Mouse (Mus musculus): ENCODE measurements around the gene Mex3d. TPM values are rescaled to one million over a fixed set of nuclear protein-coding genes. Genes with fewer than 3 reads are reported as not detected.
A peak's percentile ranks its signal among the peaks of the same experiment; 100 is the strongest.

Mex3d gene
- polyA plus RNA-seq, 1 experiment from 2014 or later: 6.7 TPM

- no peak for ATAC-seq (replicated peaks; ENCODE audit: low FRiP score, low TSS enrichment, low read depth)
- Histone ChIP-seq H3K9ac (ENCODE audit: low read length) (no peak overlapping the region), H3K4me1 (replicated peaks; ENCODE audit: control insufficient read depth, insufficient read depth, low read length) (peaks cover 4% of the 10 kb centered on the region; the same call in 1 of the 2 replicates), H3K27me3 (replicated peaks; ENCODE audit: control insufficient read depth, insufficient read depth, low read length) (no peaks in the 10 kb centered on the region), H3K36me3 (ENCODE audit: control insufficient read depth, insufficient read depth, low read length) (no peaks in the 10 kb centered on the region), H3K4me2 (ENCODE audit: low read length) (no peak overlapping the region), H3K27ac (ENCODE audit: low read depth) (no peak overlapping the region), H3K4me3 (ENCODE audit: low read depth, low read length) (no peak overlapping the region), H3K9me3 (ENCODE audit: control insufficient read depth, low read length) (no peaks in the 10 kb centered on the region)
- no peak for DNase-seq (ENCODE audit: low spot score)
- 20% methylated on average over 6 of the region's 6 CpGs for WGBS
Observed at GRCm38 (mm10) chr10:80374063-80374462, 13.4 kb downstream of the Mex3d start.

DNA sequence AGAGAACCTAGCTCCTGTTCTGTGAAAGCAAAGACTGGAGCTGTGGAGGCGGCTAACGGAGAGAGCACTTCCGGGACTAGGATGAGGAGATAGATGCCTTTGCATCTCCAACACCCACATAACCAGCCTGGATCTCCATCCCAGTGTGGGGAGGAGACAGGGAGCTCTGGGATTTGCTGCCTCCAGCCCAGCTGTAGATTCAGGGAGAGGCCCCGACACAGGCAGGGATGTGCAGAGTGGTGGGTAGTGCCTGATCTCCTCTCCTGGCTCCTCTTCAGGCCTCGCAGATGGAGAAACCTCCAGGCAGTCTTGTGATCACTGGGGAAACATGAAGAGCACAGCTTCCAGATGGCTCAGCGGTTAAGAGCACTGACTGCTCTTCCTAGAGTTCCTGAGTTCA lies 14.8 kb downstream of the Mex3d start:
- Histone ChIP-seq H3K4me2 (ENCODE audit: low read length) (no peak overlapping the region), H3K36me3 (ENCODE audit: control insufficient read depth, insufficient read depth, low read length) (no peaks in the 10 kb centered on the region), H3K9ac (ENCODE audit: low read length) (no peak overlapping the region), H3K27ac (ENCODE audit: low read depth) (no peak overlapping the region), H3K27me3 (replicated peaks; ENCODE audit: control insufficient read depth, insufficient read depth, low read length) (no peaks in the 10 kb centered on the region), H3K4me1 (replicated peaks; ENCODE audit: control insufficient read depth, insufficient read depth, low read length) (peaks cover 4% of the 10 kb centered on the region; the same call in 1 of the 2 replicates), H3K4me3 (ENCODE audit: low read depth, low read length) (no peak overlapping the region), H3K9me3 (ENCODE audit: control insufficient read depth, low read length) (no peaks in the 10 kb centered on the region)
- ATAC-seq (replicated peaks; ENCODE audit: low FRiP score, low TSS enrichment, low read depth): no peak
- no peak for DNase-seq (ENCODE audit: low spot score)
- WGBS: 84% methylated on average over 6 of the region's 6 CpGs

DNA sequence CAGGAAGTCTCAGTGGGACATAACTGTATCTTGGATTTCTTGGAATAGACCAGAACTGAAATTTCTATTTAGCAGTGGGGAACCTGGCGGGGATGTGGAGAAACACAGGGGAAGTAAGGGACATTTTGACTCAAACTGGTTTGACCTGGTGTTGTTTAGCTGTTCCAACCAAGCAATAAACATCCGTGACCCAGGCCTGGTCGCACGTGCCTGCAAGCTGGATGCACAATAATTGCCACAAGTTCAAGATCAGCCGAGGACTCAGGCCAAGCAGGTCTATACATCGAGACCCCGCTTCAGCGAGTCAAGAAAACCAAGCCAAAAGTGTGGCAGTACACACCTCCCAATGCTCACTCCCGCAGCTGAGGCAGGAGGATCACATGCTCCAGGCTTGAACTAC lies 15.5 kb downstream of the Mex3d start:
- ATAC-seq (replicated peaks; ENCODE audit: low FRiP score, low TSS enrichment, low read depth) (no peak), DNase-seq (ENCODE audit: low spot score) (no peak)
- Histone ChIP-seq H3K9me3 (ENCODE audit: control insufficient read depth, low read length) (no peaks in the 10 kb centered on the region), H3K27ac (ENCODE audit: low read depth) (no peak overlapping the region), H3K27me3 (replicated peaks; ENCODE audit: control insufficient read depth, insufficient read depth, low read length) (no peaks in the 10 kb centered on the region), H3K36me3 (ENCODE audit: control insufficient read depth, insufficient read depth, low read length) (no peaks in the 10 kb centered on the region), H3K4me3 (ENCODE audit: low read depth, low read length) (0 out of 2 replicates have a peak overlapping the region, but pooled peaks have one; percentile 13), H3K4me1 (replicated peaks; ENCODE audit: control insufficient read depth, insufficient read depth, low read length) (peaks cover 4% of the 10 kb centered on the region; the same call in 1 of the 2 replicates), H3K9ac (ENCODE audit: low read length) (no peak overlapping the region), H3K4me2 (ENCODE audit: low read length) (peak overlapping the region; percentile 38)
- WGBS: 48% methylated on average over 9 of the region's 9 CpGs

- Histone ChIP-seq H3K27me3 (replicated peaks; ENCODE audit: control insufficient read depth, insufficient read depth, low read length) (no peaks in the 10 kb centered on the region), H3K4me2 (ENCODE audit: low read length) (peak overlapping the region; percentile 38), H3K36me3 (ENCODE audit: control insufficient read depth, insufficient read depth, low read length) (no peaks in the 10 kb centered on the region), H3K9ac (ENCODE audit: low read length) (peak overlapping the region; percentile 22; the same call in 1 of the 2 replicates), H3K4me1 (replicated peaks; ENCODE audit: control insufficient read depth, insufficient read depth, low read length) (peaks cover 4% of the 10 kb centered on the region; the same call in 1 of the 2 replicates), H3K4me3 (ENCODE audit: low read depth, low read length) (peak overlapping the region; percentile 13; the same call in 1 of the 2 replicates), H3K27ac (ENCODE audit: low read depth) (no peak overlapping the region), H3K9me3 (ENCODE audit: control insufficient read depth, low read length) (no peaks in the 10 kb centered on the region)
- WGBS: 4% methylated on average over 12 of the region's 12 CpGs
- DNase-seq (ENCODE audit: low spot score) (peak; percentile 73), ATAC-seq (replicated peaks; ENCODE audit: low FRiP score, low TSS enrichment, low read depth) (0 out of 2 replicates have a peak, but pooled peaks have one; percentile 42)
Observed at GRCm38 (mm10) chr10:80371411-80371966, 16.0 kb downstream of the Mex3d start.

DNA sequence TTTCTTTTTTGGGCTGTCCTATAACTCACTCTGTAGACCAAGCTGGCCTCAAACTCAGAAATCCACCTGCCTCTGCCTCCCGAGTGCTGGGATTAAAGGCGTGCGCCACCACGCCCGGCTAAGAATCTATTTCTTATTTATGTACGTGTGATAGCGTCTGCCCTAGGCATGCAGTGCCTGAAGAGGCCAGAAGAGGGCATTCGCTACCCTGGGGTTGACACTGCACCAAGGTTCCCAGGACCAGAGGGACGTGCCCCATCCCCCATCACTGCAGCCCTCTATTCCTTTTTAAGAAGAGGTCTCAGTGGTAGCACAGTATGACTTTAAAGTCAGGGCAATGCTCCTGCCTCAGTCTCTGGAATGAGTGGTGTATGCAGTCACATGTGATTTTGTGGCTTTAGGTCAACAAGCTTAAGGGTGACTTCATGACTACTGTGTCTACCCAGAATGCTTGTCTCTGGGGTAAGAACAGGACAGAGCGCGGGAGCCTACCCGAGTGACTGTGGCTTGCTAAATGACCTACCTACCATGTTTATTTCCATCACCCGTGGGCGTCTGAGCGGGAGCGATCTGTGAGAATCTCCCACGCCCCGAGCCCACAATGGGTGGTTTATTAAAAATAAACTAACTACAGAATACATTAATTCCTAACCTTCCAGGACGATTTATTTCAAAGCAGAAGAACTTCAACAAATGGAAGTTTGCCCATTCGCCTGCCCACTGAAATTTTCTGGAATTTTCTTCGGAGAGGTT lies 17.3 kb downstream of the Mex3d start:
- Histone ChIP-seq H3K36me3 (ENCODE audit: control insufficient read depth, insufficient read depth, low read length) (no peaks in the 10 kb centered on the region), H3K27me3 (replicated peaks; ENCODE audit: control insufficient read depth, insufficient read depth, low read length) (no peaks in the 10 kb centered on the region), H3K9me3 (ENCODE audit: control insufficient read depth, low read length) (no peaks in the 10 kb centered on the region), H3K27ac (ENCODE audit: low read depth) (no peak overlapping the region), H3K9ac (ENCODE audit: low read length) (no peak overlapping the region), H3K4me3 (ENCODE audit: low read depth, low read length) (no peak overlapping the region), H3K4me1 (replicated peaks; ENCODE audit: control insufficient read depth, insufficient read depth, low read length) (peaks cover 4% of the 10 kb centered on the region; the same call in 1 of the 2 replicates), H3K4me2 (ENCODE audit: low read length) (no peak overlapping the region)
- ATAC-seq (replicated peaks; ENCODE audit: low FRiP score, low TSS enrichment, low read depth) (no peak), DNase-seq (ENCODE audit: low spot score) (no peak)
- 78% methylated on average over 21 of the region's 21 CpGs for WGBS

- peaks cover 7% of the 10 kb centered on the region; the same call in 1 of the 2 replicates for H3K27me3 ChIP-seq (replicated peaks; ENCODE audit: control insufficient read depth, insufficient read depth, low read length)
- no peaks in the 10 kb centered on the region for H3K9me3 ChIP-seq (ENCODE audit: control insufficient read depth, low read length)
- H3K36me3 ChIP-seq (ENCODE audit: control insufficient read depth, insufficient read depth, low read length): no peaks in the 10 kb centered on the region
- no peak overlapping the region for H3K4me2 ChIP-seq (ENCODE audit: low read length)
- H3K4me3 ChIP-seq (ENCODE audit: low read depth, low read length): no peak overlapping the region
- H3K4me1 ChIP-seq (replicated peaks; ENCODE audit: control insufficient read depth, insufficient read depth, low read length): peaks cover 4% of the 10 kb centered on the region; the same call in 1 of the 2 replicates
- H3K9ac ChIP-seq (ENCODE audit: low read length): no peak overlapping the region
- no peak overlapping the region for H3K27ac ChIP-seq (ENCODE audit: low read depth)
- DNase-seq (ENCODE audit: low spot score) (no peak), ATAC-seq (replicated peaks; ENCODE audit: low FRiP score, low TSS enrichment, low read depth) (no peak)
- WGBS: 90% methylated on average over 6 of the region's 6 CpGs
Observed at GRCm38 (mm10) chr10:80368392-80368791, 19.1 kb downstream of the Mex3d start.

GRCm38 (mm10) chr10:80367954-80368353 lies 19.5 kb downstream of the Mex3d start:
- WGBS: 57% methylated on average over 5 of the region's 5 CpGs
- ATAC-seq (replicated peaks; ENCODE audit: low FRiP score, low TSS enrichment, low read depth): no peak

GRCm38 (mm10) chr10:80365736-80366135 lies 21.7 kb downstream of the Mex3d start:
- no peak overlapping the region for H3K9ac ChIP-seq (ENCODE audit: low read length)
- no peaks in the 10 kb centered on the region for H3K9me3 ChIP-seq (ENCODE audit: control insufficient read depth, low read length)
- no peak for DNase-seq (ENCODE audit: low spot score)
- 67% methylated on average over 6 of the region's 6 CpGs for WGBS
- no peaks in the 10 kb centered on the region for H3K4me1 ChIP-seq (replicated peaks; ENCODE audit: control insufficient read depth, insufficient read depth, low read length)
- peaks cover 7% of the 10 kb centered on the region; the same call in 1 of the 2 replicates for H3K27me3 ChIP-seq (replicated peaks; ENCODE audit: control insufficient read depth, insufficient read depth, low read length)
- H3K4me2 ChIP-seq (ENCODE audit: low read length): no peak overlapping the region
- no peak overlapping the region for H3K27ac ChIP-seq (ENCODE audit: low read depth)
- no peak overlapping the region for H3K4me3 ChIP-seq (ENCODE audit: low read depth, low read length)
- ATAC-seq (replicated peaks; ENCODE audit: low FRiP score, low TSS enrichment, low read depth): no peak
- H3K36me3 ChIP-seq (ENCODE audit: control insufficient read depth, insufficient read depth, low read length): no peaks in the 10 kb centered on the region

More at GRCm38 (mm10) chr10:80367954-80368353, 19.5 kb downstream of the Mex3d start:
- no peak overlapping the region for H3K4me3 ChIP-seq (ENCODE audit: low read depth, low read length)
- no peaks in the 10 kb centered on the region for H3K36me3 ChIP-seq (ENCODE audit: control insufficient read depth, insufficient read depth, low read length)
- DNase-seq (ENCODE audit: low spot score): no peak
- H3K27me3 ChIP-seq (replicated peaks; ENCODE audit: control insufficient read depth, insufficient read depth, low read length): peaks cover 7% of the 10 kb centered on the region; the same call in 1 of the 2 replicates
- peaks cover 4% of the 10 kb centered on the region; the same call in 1 of the 2 replicates for H3K4me1 ChIP-seq (replicated peaks; ENCODE audit: control insufficient read depth, insufficient read depth, low read length)
- H3K9me3 ChIP-seq (ENCODE audit: control insufficient read depth, low read length): no peaks in the 10 kb centered on the region
- no peak overlapping the region for H3K27ac ChIP-seq (ENCODE audit: low read depth)
- H3K9ac ChIP-seq (ENCODE audit: low read length): no peak overlapping the region
- H3K4me2 ChIP-seq (ENCODE audit: low read length): no peak overlapping the region
